Mouse (Mus musculus) forebrain, embryonic 14.5 days (tissue): ENCODE data around the gene Tas1r1. TPM values are rescaled to one million over a fixed set of nuclear protein-coding genes. Genes with fewer than 3 reads are reported as not detected.

Experiments used
- ATAC-seq: fragments of 200-750 bp; cut with Nextera tagmentation; 2 replicates; pipeline ENCODE4 v1.8.0; 2017; ENCODE audit warnings: mild to moderate bottlenecking, moderate library complexity
- DNase-seq: peaks from one replicate; pipeline ENCODE4 v3.0.0-alpha.2; 2015; ENCODE audit warnings: low spot score
- H3K27ac ChIP-seq: fragments of 300-500 bp; sonication (generic); 2 replicates; pipeline ENCODE4 v1.5.1; 2014; ENCODE audit warnings: low read depth, mild to moderate bottlenecking, control low read depth, low read length, moderate library complexity
- H3K27me3 ChIP-seq: fragments of 300-500 bp; sonication (generic); replicated peaks from 2 replicates; pipeline ENCODE4 v1.6.1; 2014; ENCODE audit warnings: low read length, control low read depth, mixed read lengths; ENCODE audit not compliant: control insufficient read depth, insufficient read depth
- H3K36me3 ChIP-seq: fragments of 300-500 bp; sonication (generic); 2 replicates; pipeline ENCODE4 v1.6.1; 2014; ENCODE audit warnings: low read length, control low read depth; ENCODE audit not compliant: control insufficient read depth, insufficient read depth
- H3K4me1 ChIP-seq: fragments of 300-500 bp; sonication (generic); 2 replicates; pipeline ENCODE4 v1.6.1; 2014; ENCODE audit warnings: antibody characterized with exemption, low read length, control low read depth; ENCODE audit not compliant: control insufficient read depth, insufficient read depth
- H3K4me2 ChIP-seq: fragments of 300-500 bp; sonication (generic); 2 replicates; pipeline ENCODE4 v1.6.1; 2014; ENCODE audit warnings: mild to moderate bottlenecking, control low read depth, low read length
- H3K4me3 ChIP-seq: fragments of 300-500 bp; sonication (generic); 2 replicates; pipeline ENCODE4 v1.5.1; 2014; ENCODE audit warnings: low read depth, low read length, control low read depth
- H3K9ac ChIP-seq: fragments of 300-500 bp; sonication (generic); 2 replicates; pipeline ENCODE4 v1.6.1; 2014; ENCODE audit warnings: mild to moderate bottlenecking, low read length, control low read depth, moderate library complexity
- H3K9me3 ChIP-seq: fragments of 300-500 bp; sonication (generic); replicated peaks from 2 replicates; pipeline ENCODE4 v1.6.1; 2016; ENCODE audit warnings: low read length, control low read depth, mixed read lengths; ENCODE audit not compliant: control insufficient read depth
- WGBS: fragments of 180-500 bp; shearing (Covaris S2); extraction: QIAGEN DNeasy Blood & Tissue Kit; methylation state at CpG from one replicate; pipeline ENCODE4 v1.1.7; 2014; 5-methylcytosine and 5-hydroxymethylcytosine counted together
- polyA plus RNA-seq: library from polyadenylated mRNA; unstranded; fragments of >200 nt; fragmentation: Nextera tagmentation; extraction: Ambion mirVana; gene quantifications from 2 replicates; pipeline ENCODE4 v1.2.1, GENCODE M21; 2014

Tas1r1 gene
- polyA plus RNA-seq, 1 experiment from 2014 or later: 0.32 TPM

DNA sequence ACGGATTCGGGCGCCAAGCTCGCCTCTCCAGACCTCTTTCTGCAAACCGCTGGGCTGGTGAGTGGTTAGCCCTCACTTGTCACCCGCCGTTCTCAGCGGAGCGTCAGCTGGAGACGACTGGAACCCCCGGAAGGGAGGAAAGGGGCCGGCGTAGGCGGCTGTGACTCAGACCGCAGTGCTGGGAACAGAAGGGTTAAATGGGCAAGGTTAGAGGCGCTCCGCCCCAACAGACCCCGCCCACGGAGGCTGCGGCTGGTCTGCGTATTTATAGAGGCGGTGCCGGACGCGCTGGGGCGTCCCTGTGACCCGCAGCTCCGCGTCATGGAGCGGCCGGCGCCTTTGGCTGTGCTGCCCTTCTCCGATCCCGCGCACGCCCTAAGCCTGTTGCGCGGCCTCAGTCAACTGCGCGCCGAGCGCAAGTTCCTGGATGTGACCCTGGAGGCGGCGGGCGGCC lies 29.7 kb downstream of the Tas1r1 start, which contains the start of gene Klhl21:
Klhl21 (plus strand) TSS at position 182 of the 454 bp plus-strand sequence.
- peak within 1 kb of the TSS; percentile 62 for H3K27ac ChIP-seq
- H3K27me3 ChIP-seq: peaks cover 15% of the 10 kb centered on the region
- H3K9ac ChIP-seq: peak within 1 kb of the TSS; percentile 66
- no peaks in the 10 kb centered on the region for H3K9me3 ChIP-seq
- H3K4me2 ChIP-seq: peak within 1 kb of the TSS; percentile 100
- under 1% methylated on average over 44 of the region's 45 CpGs for WGBS
- ATAC-seq (peak; percentile 86), DNase-seq (peak; percentile 92)
- peaks cover 15% of the 10 kb centered on the region for H3K4me1 ChIP-seq
- H3K36me3 ChIP-seq: no peaks in the 10 kb centered on the region
- H3K4me3 ChIP-seq: peak within 1 kb of the TSS; percentile 71

DNA sequence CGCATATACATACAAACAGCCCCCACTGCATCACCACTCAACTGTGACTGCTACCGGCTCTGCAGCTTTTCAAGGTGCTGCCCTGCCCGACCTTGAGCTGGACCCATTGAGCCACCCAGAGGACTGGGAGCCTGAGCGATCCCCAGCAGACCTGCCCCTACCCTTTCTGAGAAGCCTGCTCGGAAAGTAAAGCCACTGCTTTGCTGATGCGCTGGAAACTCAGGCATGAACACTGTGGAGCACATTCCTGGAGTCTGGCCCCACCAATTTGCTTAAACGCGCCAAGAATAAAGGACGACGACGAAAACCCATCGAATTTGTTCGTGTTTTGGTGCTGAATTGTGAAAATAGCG lies 30.2 kb downstream of the Tas1r1 start:
- H3K4me3 ChIP-seq: peak overlapping the region; percentile 71
- ATAC-seq (no peak), DNase-seq (no peak)
- peaks cover 15% of the 10 kb centered on the region for H3K27me3 ChIP-seq
- peak overlapping the region; percentile 100 for H3K4me2 ChIP-seq
- peaks cover 15% of the 10 kb centered on the region for H3K4me1 ChIP-seq
- no peaks in the 10 kb centered on the region for H3K36me3 ChIP-seq
- H3K9ac ChIP-seq: peak overlapping the region; percentile 66; the same call in 1 of the 2 replicates
- H3K27ac ChIP-seq: no peak overlapping the region; the same call in 1 of the 2 replicates
- under 1% methylated on average over 14 of the region's 14 CpGs for WGBS
- no peaks in the 10 kb centered on the region for H3K9me3 ChIP-seq

DNA sequence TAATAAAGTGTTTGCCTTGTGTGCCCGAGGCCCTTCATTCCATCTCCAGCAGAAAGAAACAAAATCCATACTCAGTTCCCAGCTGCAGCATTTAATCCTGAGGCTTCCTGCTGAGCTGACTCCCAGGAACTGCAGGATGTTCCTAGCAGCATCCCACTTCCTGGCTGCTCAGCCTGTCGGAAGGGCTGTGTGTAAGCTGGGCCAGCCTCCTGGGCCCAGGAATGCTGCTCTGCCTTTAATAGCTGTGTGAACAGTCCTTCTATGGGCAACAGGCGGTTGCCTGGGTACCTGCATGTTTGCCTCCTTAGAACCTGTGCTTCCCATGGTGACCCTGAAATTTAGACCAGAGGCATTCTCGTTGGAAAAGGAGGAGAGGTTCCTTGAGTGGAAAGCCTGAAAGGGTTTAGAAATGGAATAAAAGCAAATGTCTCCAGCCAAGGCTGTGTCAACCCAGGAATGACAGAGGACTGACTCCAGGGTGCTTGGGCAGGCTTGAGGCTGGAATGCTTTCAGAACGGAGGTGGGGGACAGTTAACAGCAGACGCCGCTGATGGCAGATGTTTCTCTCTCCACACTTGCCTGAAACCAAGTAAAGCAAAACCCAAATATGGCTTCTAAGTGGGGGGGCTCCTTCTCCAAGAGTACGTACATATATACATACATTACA lies 30.8 kb downstream of the Tas1r1 start:
- Histone ChIP-seq H3K36me3 (no peaks in the 10 kb centered on the region), H3K4me3 (peak overlapping the region; percentile 71), H3K9me3 (no peaks in the 10 kb centered on the region), H3K4me2 (peak overlapping the region; percentile 100), H3K9ac (peak overlapping the region; percentile 66; the same call in 1 of the 2 replicates), H3K4me1 (peaks cover 15% of the 10 kb centered on the region), H3K27me3 (peaks cover 15% of the 10 kb centered on the region), H3K27ac (no peak overlapping the region)
- ATAC-seq (no peak), DNase-seq (no peak)
- 4% methylated on average over 8 of the region's 8 CpGs for WGBS

DNA sequence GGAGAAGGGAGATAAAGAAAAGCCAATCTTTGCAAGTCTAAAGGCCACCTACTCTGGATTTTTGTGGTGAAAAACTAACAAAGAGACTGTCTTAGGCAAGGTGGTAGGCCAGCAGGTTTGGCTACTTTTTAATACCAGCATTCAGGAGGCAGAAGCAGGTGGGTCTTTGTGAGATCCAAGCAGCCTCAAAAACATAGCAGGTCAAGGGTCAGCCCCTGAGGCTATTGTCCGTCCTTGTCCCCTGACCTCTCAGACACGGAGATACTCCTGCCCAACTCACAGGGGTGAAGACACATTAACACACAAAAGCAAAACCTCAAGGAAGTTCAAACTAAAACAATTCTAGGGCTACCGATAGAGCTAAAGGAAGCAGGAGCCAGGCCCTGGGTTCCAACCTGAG lies 31.6 kb downstream of the Tas1r1 start:
- no peak overlapping the region for H3K27ac ChIP-seq
- no peaks in the 10 kb centered on the region for H3K9me3 ChIP-seq
- DNase-seq: no peak
- no peaks in the 10 kb centered on the region for H3K36me3 ChIP-seq
- no peak overlapping the region for H3K4me2 ChIP-seq
- no peak for ATAC-seq
- 13% methylated on average over 3 of the region's 3 CpGs for whole genome bisulfite sequencing
- peaks cover 15% of the 10 kb centered on the region for H3K4me1 ChIP-seq
- no peak overlapping the region for H3K4me3 ChIP-seq
- H3K9ac ChIP-seq: no peak overlapping the region
- peaks cover 15% of the 10 kb centered on the region for H3K27me3 ChIP-seq

DNA sequence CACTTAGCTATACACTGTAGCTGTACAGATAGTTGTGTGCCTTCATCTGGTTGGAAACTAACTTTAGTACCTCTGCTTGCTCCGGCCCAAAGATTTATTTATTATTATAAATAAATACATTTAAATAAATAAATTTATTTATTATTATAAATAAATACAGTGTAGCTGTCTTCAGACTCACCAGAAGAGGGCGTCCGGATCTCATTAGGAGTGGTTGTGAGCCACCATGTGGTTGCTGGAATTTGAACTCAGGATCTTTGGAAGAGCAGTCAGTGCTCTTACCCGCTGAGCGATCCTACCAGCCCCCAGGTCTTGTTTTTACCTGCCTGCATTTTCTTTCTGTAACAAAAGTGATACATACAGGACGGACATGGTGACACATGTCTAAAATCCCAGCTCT lies 32.2 kb downstream of the Tas1r1 start:
- peaks cover 15% of the 10 kb centered on the region for H3K4me1 ChIP-seq
- no peak overlapping the region for H3K4me3 ChIP-seq
- 79% methylated on average over 6 of the region's 6 CpGs for WGBS
- DNase-seq: no peak
- H3K9ac ChIP-seq: no peak overlapping the region
- no peak overlapping the region for H3K27ac ChIP-seq
- H3K27me3 ChIP-seq: peaks cover 15% of the 10 kb centered on the region
- H3K9me3 ChIP-seq: no peaks in the 10 kb centered on the region
- no peaks in the 10 kb centered on the region for H3K36me3 ChIP-seq
- no peak for ATAC-seq
- no peak overlapping the region for H3K4me2 ChIP-seq

DNA sequence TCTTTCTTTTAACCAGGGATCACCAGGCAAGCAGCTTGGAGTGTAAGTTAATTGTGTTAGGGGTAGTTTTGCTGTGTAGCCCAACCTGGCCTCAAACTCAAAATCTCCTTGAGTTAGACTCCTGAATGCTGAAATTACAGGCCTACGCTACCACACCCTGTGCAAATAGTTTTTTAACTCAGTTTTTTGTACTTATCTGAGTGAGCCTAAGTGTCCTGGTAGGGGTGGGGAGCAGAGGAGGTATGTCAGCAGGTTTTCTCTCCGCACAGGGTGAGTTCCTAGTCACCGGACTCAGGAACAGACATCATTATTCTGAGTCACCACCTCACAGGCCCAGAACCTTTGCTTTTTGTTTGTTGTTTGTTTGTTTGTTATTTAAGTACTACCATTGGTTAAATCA lies 36.3 kb downstream of the Tas1r1 start:
- Histone ChIP-seq H3K4me1 (peaks cover 5% of the 10 kb centered on the region; the same call in 1 of the 2 replicates), H3K9ac (no peak overlapping the region), H3K27me3 (peaks cover 3% of the 10 kb centered on the region; the same call in 1 of the 2 replicates), H3K4me3 (no peak overlapping the region), H3K36me3 (no peaks in the 10 kb centered on the region), H3K9me3 (no peaks in the 10 kb centered on the region), H3K27ac (no peak overlapping the region), H3K4me2 (no peak overlapping the region)
- DNase-seq: no peak
- 89% methylated on average over 3 of the region's 3 CpGs for WGBS
- ATAC-seq: no peak

DNA sequence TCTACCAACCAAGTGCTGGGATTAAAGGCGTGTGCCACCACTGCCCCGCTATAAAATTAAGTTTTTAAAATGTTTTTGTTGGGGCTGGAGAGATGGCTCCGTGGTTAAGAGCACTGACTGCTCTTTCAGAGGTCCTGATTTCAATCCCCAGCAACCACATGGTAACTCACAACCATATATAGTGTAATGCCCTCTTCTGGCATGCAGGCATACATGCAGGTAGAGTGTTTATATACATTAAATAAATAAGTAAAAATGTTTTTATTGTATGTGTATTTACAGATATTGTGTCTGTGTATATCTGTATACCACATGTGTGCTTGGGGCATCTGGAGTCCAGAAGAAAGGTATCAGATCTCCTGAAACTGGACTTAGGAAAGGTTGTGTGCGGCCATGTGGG lies 37.0 kb downstream of the Tas1r1 start:
- ATAC-seq: no peak
- no peak overlapping the region for H3K9ac ChIP-seq
- H3K36me3 ChIP-seq: no peaks in the 10 kb centered on the region
- DNase-seq: no peak
- 67% methylated on average over 4 of the region's 4 CpGs for WGBS
- no peak overlapping the region for H3K27ac ChIP-seq
- H3K9me3 ChIP-seq: no peaks in the 10 kb centered on the region
- H3K4me1 ChIP-seq: peaks cover 6% of the 10 kb centered on the region; the same call in 1 of the 2 replicates
- no peak overlapping the region for H3K4me2 ChIP-seq
- H3K27me3 ChIP-seq: no peaks in the 10 kb centered on the region
- H3K4me3 ChIP-seq: no peak overlapping the region

DNA sequence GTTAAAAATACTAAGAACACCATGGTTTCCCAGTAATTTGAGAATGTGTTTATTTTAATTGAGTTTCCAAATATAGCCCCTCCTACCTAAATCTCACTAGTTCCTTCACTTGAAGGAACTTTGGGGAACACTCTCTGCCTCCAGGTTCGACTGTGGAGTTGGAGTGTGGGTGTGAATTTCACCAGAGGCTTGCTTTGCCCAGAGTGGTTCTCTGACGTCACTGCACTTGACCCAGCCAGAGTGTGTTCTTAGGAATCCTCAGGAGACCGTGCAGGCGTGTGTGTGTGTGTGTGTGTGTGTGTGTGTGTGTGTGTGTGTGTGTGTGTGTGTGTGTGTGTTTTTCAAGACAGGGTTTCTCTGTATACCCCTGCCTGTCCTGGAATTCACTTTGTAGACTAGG lies 37.5 kb downstream of the Tas1r1 start:
- 62% methylated on average over 4 of the region's 4 CpGs for WGBS
- H3K4me2 ChIP-seq: no peak overlapping the region
- H3K27ac ChIP-seq: no peak overlapping the region
- DNase-seq (no peak), ATAC-seq (no peak)
- H3K4me1 ChIP-seq: peaks cover 6% of the 10 kb centered on the region; the same call in 1 of the 2 replicates
- no peak overlapping the region for H3K4me3 ChIP-seq
- H3K27me3 ChIP-seq: no peaks in the 10 kb centered on the region
- H3K36me3 ChIP-seq: no peaks in the 10 kb centered on the region
- no peak overlapping the region for H3K9ac ChIP-seq
- no peaks in the 10 kb centered on the region for H3K9me3 ChIP-seq

DNA sequence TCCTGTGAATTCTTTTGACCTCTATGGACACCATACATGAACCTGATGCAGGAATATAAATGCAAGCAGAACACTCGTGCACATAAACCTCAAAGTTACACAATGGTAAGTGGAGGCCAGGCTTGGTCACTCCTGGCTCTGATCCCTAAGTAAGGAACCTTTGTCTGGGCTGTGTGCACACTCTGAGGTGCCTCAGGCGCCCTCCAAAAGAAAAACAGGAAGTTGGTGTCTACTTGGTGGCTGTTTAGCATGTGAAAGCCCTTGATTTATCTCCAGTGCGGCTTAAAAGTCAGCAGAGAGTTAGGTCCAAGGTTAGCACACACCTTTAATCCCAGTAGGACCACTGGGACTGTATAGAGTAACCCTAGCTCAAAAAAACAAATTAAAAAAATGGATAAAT lies 38.9 kb downstream of the Tas1r1 start:
- ATAC-seq (no peak), DNase-seq (no peak)
- no peaks in the 10 kb centered on the region for H3K27me3 ChIP-seq
- no peak overlapping the region for H3K4me3 ChIP-seq
- peaks cover 6% of the 10 kb centered on the region; the same call in 1 of the 2 replicates for H3K4me1 ChIP-seq
- H3K9me3 ChIP-seq: no peaks in the 10 kb centered on the region
- 73% methylated on average over 3 of the region's 3 CpGs for whole genome bisulfite sequencing
- H3K9ac ChIP-seq: no peak overlapping the region
- H3K36me3 ChIP-seq: no peaks in the 10 kb centered on the region
- H3K4me2 ChIP-seq: no peak overlapping the region
- no peak overlapping the region for H3K27ac ChIP-seq
